Mouse (Mus musculus) gastrocnemius, postnatal 14 days (tissue): ENCODE measurements around the gene Metap1d. TPM values are rescaled to one million over a fixed set of nuclear protein-coding genes. Genes with fewer than 3 reads are reported as not detected.
A peak's percentile ranks its signal among the peaks of the same experiment; 100 is the strongest.

Source experiments
- DNase-seq: peaks from one replicate; pipeline ENCODE4 v3.0.0; 2021; ENCODE audit warnings: mixed read lengths
- intact Hi-C: fragments of 180-260 bp; cut with DNase I; formaldehyde crosslinking; loops from one replicate; pipeline ENCODE4 v1.15.1; 2025; ENCODE audit warnings: low total_unique reads
- total RNA-seq, 2 experiments: library from RNA; stranded (reverse); gene quantifications; 2 replicates each; pipeline ENCODE4 v1.2.3; 2021

Gene Metap1d
- total RNA-seq, 2 experiments from 2014 or later: 20.0 to 24.8 TPM

- intact Hi-C loops: loop anchor here (10.0 kb wide), 1 partner anchor 386 kb away; no protein-coding TSS in a partner anchor
- DNase-seq: no peak
Observed at GRCm38 (mm10) chr2:71540611-71541417, 87.7 kb downstream of the Metap1d start.

- DNase-seq: no peak
- intact Hi-C loops: loop anchor here (10.0 kb wide), 1 partner anchor 387 kb away; no protein-coding TSS in a partner anchor
Observed at GRCm38 (mm10) chr2:71541418-71542226, 88.5 kb downstream of the Metap1d start.

GRCm38 (mm10) chr2:71542227-71542815 is 89.2 kb downstream of the Metap1d start:
- DNase-seq: no peak
- intact Hi-C loops: loop anchor here (10.0 kb wide), 1 partner anchor 388 kb away; no protein-coding TSS in a partner anchor

GRCm38 (mm10) chr2:71542816-71543301 is 89.8 kb downstream of the Metap1d start:
- intact Hi-C loops: loop anchor here (10.0 kb wide), 1 partner anchor 388 kb away; no protein-coding TSS in a partner anchor

GRCm38 (mm10) chr2:71543531-71543930 is 90.5 kb downstream of the Metap1d start:
- intact Hi-C loops: loop anchor here (10.0 kb wide), 1 partner anchor 389 kb away; no protein-coding TSS in a partner anchor
- DNase-seq: no peak

More at GRCm38 (mm10) chr2:71542816-71543301, 89.8 kb downstream of the Metap1d start:
- no peak for DNase-seq

- intact Hi-C loops: loop anchor here (10.0 kb wide), 1 partner anchor 389 kb away; no protein-coding TSS in a partner anchor
- DNase-seq: no peak
Observed at GRCm38 (mm10) chr2:71543948-71544347, 90.9 kb downstream of the Metap1d start.

GRCm38 (mm10) chr2:71544391-71545285 is 91.6 kb downstream of the Metap1d start:
- no peak for DNase-seq
- intact Hi-C loops: loop anchor here (5.0 to 10.0 kb wide), 2 partner anchors 292 to 390 kb away; no protein-coding TSS in a partner anchor

GRCm38 (mm10) chr2:71545401-71545881 is 92.4 kb downstream of the Metap1d start:
- intact Hi-C loops: loop anchor here (5.0 to 10.0 kb wide), 2 partner anchors 293 to 391 kb away; no protein-coding TSS in a partner anchor
- no peak for DNase-seq

GRCm38 (mm10) chr2:71545882-71546639 is 93.0 kb downstream of the Metap1d start:
- DNase-seq: no peak

GRCm38 (mm10) chr2:71546640-71547071 is 93.6 kb downstream of the Metap1d start, which contains the start of gene Dlx2:
TSS of gene Dlx2 (minus strand) at chr2:71546754.
- no peak for DNase-seq
- intact Hi-C loops: loop anchor here (5.0 to 10.0 kb wide), 2 partner anchors 294 to 392 kb away; no protein-coding TSS in a partner anchor

More at GRCm38 (mm10) chr2:71545882-71546639, 93.0 kb downstream of the Metap1d start:
- intact Hi-C loops: loop anchor here (5.0 to 10.0 kb wide), 2 partner anchors 294 to 391 kb away; no protein-coding TSS in a partner anchor

GRCm38 (mm10) chr2:71547829-71548228 is 94.8 kb downstream of the Metap1d start:
- intact Hi-C loops: loop anchor here (5.0 to 10.0 kb wide), 2 partner anchors 296 to 393 kb away; no protein-coding TSS in a partner anchor
- DNase-seq: peak; percentile 72

GRCm38 (mm10) chr2:71550330-71550729 is 97.3 kb downstream of the Metap1d start:
- intact Hi-C loops: no loop called here
- no peak for DNase-seq

- DNase-seq: no peak
- intact Hi-C loops: no loop called here
Observed at GRCm38 (mm10) chr2:71551704-71552103, 98.6 kb downstream of the Metap1d start.

GRCm38 (mm10) chr2:71556071-71556470 is 103.0 kb downstream of the Metap1d start:
- no peak for DNase-seq
- intact Hi-C loops: no loop called here

- intact Hi-C loops: no loop called here
- no peak for DNase-seq
Observed at GRCm38 (mm10) chr2:71566466-71566865, 113.4 kb downstream of the Metap1d start.

GRCm38 (mm10) chr2:71573736-71574135 is 120.7 kb downstream of the Metap1d start:
- intact Hi-C loops: no loop called here
- DNase-seq: no peak
